Mouse (Mus musculus): ENCODE data around the gene Rbm6.

DNA sequence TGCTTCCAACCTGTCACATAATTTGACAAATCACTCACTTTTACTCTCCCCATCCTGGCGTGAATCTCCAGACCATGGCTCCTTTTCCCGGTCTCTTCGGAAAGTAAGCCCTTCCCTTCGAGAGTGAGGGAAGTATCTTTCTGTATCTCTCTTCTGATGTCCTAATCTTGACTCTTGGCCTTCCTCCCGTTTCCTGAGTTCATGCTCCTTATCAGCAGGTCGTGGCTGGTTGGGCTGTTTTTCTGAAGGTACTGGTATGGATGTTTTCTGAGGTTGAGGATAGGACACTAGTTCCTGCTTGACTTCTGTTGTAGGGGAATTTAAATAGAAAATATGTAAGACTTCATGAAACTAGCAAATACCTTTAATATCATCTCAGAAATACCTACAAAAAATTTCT, 81.3 kb downstream of the Rbm6 start:
- no peak for TF ChIP-seq CTCF (conservative IDR thresholded peaks at IDR 0.05; ENCODE audit: low read length)
- no peak for TF ChIP-seq NANOG (IDR thresholded peaks at IDR 0.05; ENCODE audit: borderline replicate concordance, low read length)

All from E14TG2a.4 (cell line).